Mouse (Mus musculus): ENCODE results near the gene Adra2b. TPM values are rescaled to one million over a fixed set of nuclear protein-coding genes. Genes with fewer than 3 reads are reported as not detected.

The Adra2b gene
- 0.62 and 0.68 TPM in 2 replicates for polyA plus RNA-seq (2015; fragmentation: Nextera tagmentation; extraction: Ambion mirVana)

DNA sequence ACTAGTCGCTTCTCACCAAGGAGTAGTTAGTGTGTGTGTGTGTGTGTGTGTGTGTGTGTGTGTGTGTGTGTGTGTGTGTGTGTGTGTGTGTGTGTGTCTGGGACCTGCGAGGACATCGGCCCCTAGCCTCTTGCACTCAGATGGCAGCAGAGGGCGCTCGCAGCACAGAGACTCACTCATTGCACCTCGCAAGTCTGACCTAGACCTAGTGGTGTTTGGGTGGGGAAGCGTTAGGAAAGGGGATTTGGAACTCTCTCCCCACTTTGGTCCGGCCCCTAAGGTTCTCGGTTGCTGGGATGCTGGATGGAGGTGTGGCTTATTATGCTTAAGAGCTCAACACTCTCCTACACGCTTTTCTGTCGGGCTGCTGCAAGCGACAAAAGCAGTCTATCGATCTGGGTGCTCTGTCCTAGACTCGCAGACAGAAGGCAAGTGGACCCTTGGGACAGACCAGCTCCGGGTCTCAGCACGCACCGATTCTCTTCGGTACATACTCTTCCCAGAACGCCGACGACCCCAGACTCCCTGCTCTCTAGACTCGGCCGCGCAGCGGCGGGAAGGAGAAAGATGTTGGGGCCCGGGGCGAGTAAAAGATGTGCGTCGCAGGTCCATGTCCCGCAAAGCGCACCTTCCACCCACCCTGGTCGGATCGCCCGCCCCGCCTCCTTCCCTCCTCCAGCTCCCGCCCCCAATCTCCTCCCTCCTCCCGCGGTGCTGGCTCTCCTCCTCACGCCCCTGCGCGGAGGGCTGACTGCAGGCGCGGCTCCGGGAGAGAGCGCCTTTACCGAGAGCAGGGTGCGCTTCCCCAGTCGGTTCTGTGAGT is at the start of gene Adra2b:
TSS of gene Adra2b (plus strand) at position 750 of the 823 bp plus-strand sequence.
- no peaks in the 10 kb centered on the region for H3K36me3 ChIP-seq (ENCODE audit: control insufficient read depth, insufficient read depth)
- peak within 1 kb of the TSS; percentile 46 for H3K4me3 ChIP-seq (replicated peaks; ENCODE audit: low read length)
- peak within 1 kb of the TSS; percentile 76 for H3K4me2 ChIP-seq (ENCODE audit: low read length)
- H3K27me3 ChIP-seq (replicated peaks; ENCODE audit: control insufficient read depth, insufficient read depth, low read length), result peaks cover 63% of the 10 kb centered on the region
- H3K9me3 ChIP-seq (ENCODE audit: control insufficient read depth, low read length), result no peaks in the 10 kb centered on the region
- H3K4me1 ChIP-seq (replicated peaks; ENCODE audit: control insufficient read depth, insufficient read depth, low read length), result peaks cover 14% of the 10 kb centered on the region
- WGBS, result under 1% methylated on average over 41 of the region's 49 CpGs
- ATAC-seq, result peak; percentile 87
- no peak within 1 kb of the TSS for H3K27ac ChIP-seq (ENCODE audit: low read length)
- peak within 1 kb of the TSS; percentile 44 for H3K9ac ChIP-seq (replicated peaks; ENCODE audit: low read depth, low read length)

GRCm38 (mm10) chr2:127313878-127314277 is 49.1 kb upstream of the Adra2b start:
- Histone ChIP-seq H3K4me1 (replicated peaks; ENCODE audit: control insufficient read depth, insufficient read depth, low read length) (no peaks in the 10 kb centered on the region), H3K36me3 (ENCODE audit: control insufficient read depth, insufficient read depth) (no peaks in the 10 kb centered on the region), H3K4me3 (replicated peaks; ENCODE audit: low read length) (no peak overlapping the region), H3K9ac (replicated peaks; ENCODE audit: low read depth, low read length) (no peak overlapping the region), H3K4me2 (ENCODE audit: low read length) (no peak overlapping the region), H3K9me3 (ENCODE audit: control insufficient read depth, low read length) (no peaks in the 10 kb centered on the region), H3K27ac (ENCODE audit: low read length) (no peak overlapping the region), H3K27me3 (replicated peaks; ENCODE audit: control insufficient read depth, insufficient read depth, low read length) (no peaks in the 10 kb centered on the region)
- WGBS, result 44% methylated on average over 4 of the region's 4 CpGs
- no peak for ATAC-seq

GRCm38 (mm10) chr2:127314467-127315154 is 48.4 kb upstream of the Adra2b start:
- Histone ChIP-seq H3K9me3 (ENCODE audit: control insufficient read depth, low read length) (no peaks in the 10 kb centered on the region), H3K4me1 (replicated peaks; ENCODE audit: control insufficient read depth, insufficient read depth, low read length) (no peaks in the 10 kb centered on the region), H3K27me3 (replicated peaks; ENCODE audit: control insufficient read depth, insufficient read depth, low read length) (no peaks in the 10 kb centered on the region), H3K27ac (ENCODE audit: low read length) (no peak overlapping the region), H3K9ac (replicated peaks; ENCODE audit: low read depth, low read length) (no peak overlapping the region), H3K4me2 (ENCODE audit: low read length) (no peak overlapping the region), H3K36me3 (ENCODE audit: control insufficient read depth, insufficient read depth) (no peaks in the 10 kb centered on the region), H3K4me3 (replicated peaks; ENCODE audit: low read length) (no peak overlapping the region)
- no peak for ATAC-seq
- 79% methylated on average over 6 of the region's 6 CpGs for WGBS

DNA sequence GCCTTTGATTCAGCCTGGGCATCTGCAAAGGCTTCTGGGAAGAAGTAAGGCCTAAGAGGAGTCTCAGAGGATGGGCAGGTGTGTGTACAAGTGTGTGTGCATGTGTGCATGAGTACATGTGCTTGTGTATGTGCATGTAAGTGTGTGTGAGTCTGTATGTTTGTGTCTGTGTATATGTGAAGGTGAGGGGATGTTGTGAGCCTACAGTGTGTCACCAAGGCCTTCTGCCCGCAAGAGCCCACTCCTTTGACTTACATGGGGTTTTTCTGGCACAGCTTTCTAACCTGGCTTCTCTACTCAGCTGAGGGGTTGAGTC is 47.9 kb upstream of the Adra2b start:
- H3K4me3 ChIP-seq (replicated peaks; ENCODE audit: low read length), result no peak overlapping the region
- no peaks in the 10 kb centered on the region for H3K27me3 ChIP-seq (replicated peaks; ENCODE audit: control insufficient read depth, insufficient read depth, low read length)
- H3K4me2 ChIP-seq (ENCODE audit: low read length), result no peak overlapping the region
- H3K4me1 ChIP-seq (replicated peaks; ENCODE audit: control insufficient read depth, insufficient read depth, low read length), result no peaks in the 10 kb centered on the region
- no peak overlapping the region for H3K27ac ChIP-seq (ENCODE audit: low read length)
- H3K9ac ChIP-seq (replicated peaks; ENCODE audit: low read depth, low read length), result no peak overlapping the region
- WGBS, result 96% methylated on average over 1 of the region's 1 CpGs
- no peak for ATAC-seq
- H3K9me3 ChIP-seq (ENCODE audit: control insufficient read depth, low read length), result no peaks in the 10 kb centered on the region
- H3K36me3 ChIP-seq (ENCODE audit: control insufficient read depth, insufficient read depth), result no peaks in the 10 kb centered on the region

- Histone ChIP-seq H3K4me3 (replicated peaks; ENCODE audit: low read length) (no peak overlapping the region), H3K36me3 (ENCODE audit: control insufficient read depth, insufficient read depth) (no peaks in the 10 kb centered on the region), H3K27me3 (replicated peaks; ENCODE audit: control insufficient read depth, insufficient read depth, low read length) (no peaks in the 10 kb centered on the region), H3K9me3 (ENCODE audit: control insufficient read depth, low read length) (no peaks in the 10 kb centered on the region), H3K9ac (replicated peaks; ENCODE audit: low read depth, low read length) (no peak overlapping the region), H3K4me1 (replicated peaks; ENCODE audit: control insufficient read depth, insufficient read depth, low read length) (no peaks in the 10 kb centered on the region), H3K4me2 (ENCODE audit: low read length) (no peak overlapping the region), H3K27ac (ENCODE audit: low read length) (no peak overlapping the region)
- WGBS, result 66% methylated on average over 5 of the region's 5 CpGs
- ATAC-seq, result no peak
Observed at GRCm38 (mm10) chr2:127316431-127316830, 46.6 kb upstream of the Adra2b start.

DNA sequence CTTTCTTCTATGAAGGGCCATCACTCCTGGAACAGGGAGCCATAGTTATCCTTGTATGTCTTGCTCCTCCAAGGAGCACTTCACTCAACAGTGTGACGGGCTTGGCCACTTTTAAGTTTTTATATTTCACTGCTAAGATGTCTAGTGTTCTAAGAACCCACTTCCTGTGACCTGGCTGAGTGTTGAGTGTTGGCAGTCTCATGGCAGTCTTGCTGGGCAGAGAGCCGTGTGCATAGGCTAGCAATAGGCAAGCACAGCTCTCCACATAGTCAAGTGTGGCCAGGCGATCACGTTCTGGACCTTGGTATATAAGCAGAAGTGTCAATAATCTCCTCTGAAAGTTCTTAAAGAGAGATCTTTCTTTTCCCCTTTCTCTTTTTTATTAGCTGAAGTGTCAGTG is 44.9 kb upstream of the Adra2b start:
- Histone ChIP-seq H3K9me3 (ENCODE audit: control insufficient read depth, low read length) (no peaks in the 10 kb centered on the region), H3K9ac (replicated peaks; ENCODE audit: low read depth, low read length) (no peak overlapping the region), H3K27me3 (replicated peaks; ENCODE audit: control insufficient read depth, insufficient read depth, low read length) (no peaks in the 10 kb centered on the region), H3K27ac (ENCODE audit: low read length) (no peak overlapping the region), H3K36me3 (ENCODE audit: control insufficient read depth, insufficient read depth) (no peaks in the 10 kb centered on the region), H3K4me2 (ENCODE audit: low read length) (no peak overlapping the region), H3K4me3 (replicated peaks; ENCODE audit: low read length) (no peak overlapping the region), H3K4me1 (replicated peaks; ENCODE audit: control insufficient read depth, insufficient read depth, low read length) (no peaks in the 10 kb centered on the region)
- 90% methylated on average over 4 of the region's 4 CpGs for WGBS
- no peak for ATAC-seq

- Histone ChIP-seq H3K4me2 (ENCODE audit: low read length) (no peak overlapping the region), H3K9ac (replicated peaks; ENCODE audit: low read depth, low read length) (no peak overlapping the region), H3K9me3 (ENCODE audit: control insufficient read depth, low read length) (no peaks in the 10 kb centered on the region), H3K27ac (ENCODE audit: low read length) (no peak overlapping the region), H3K4me3 (replicated peaks; ENCODE audit: low read length) (no peak overlapping the region), H3K36me3 (ENCODE audit: control insufficient read depth, insufficient read depth) (no peaks in the 10 kb centered on the region), H3K27me3 (replicated peaks; ENCODE audit: control insufficient read depth, insufficient read depth, low read length) (no peaks in the 10 kb centered on the region), H3K4me1 (replicated peaks; ENCODE audit: control insufficient read depth, insufficient read depth, low read length) (no peaks in the 10 kb centered on the region)
- ATAC-seq, result no peak
- 82% methylated on average over 4 of the region's 4 CpGs for WGBS
Observed at GRCm38 (mm10) chr2:127319071-127319470, 43.9 kb upstream of the Adra2b start.

- no peaks in the 10 kb centered on the region for H3K27me3 ChIP-seq (replicated peaks; ENCODE audit: control insufficient read depth, insufficient read depth, low read length)
- no peaks in the 10 kb centered on the region for H3K36me3 ChIP-seq (ENCODE audit: control insufficient read depth, insufficient read depth)
- no peaks in the 10 kb centered on the region for H3K4me1 ChIP-seq (replicated peaks; ENCODE audit: control insufficient read depth, insufficient read depth, low read length)
- no peak overlapping the region for H3K27ac ChIP-seq (ENCODE audit: low read length)
- no peak overlapping the region for H3K4me2 ChIP-seq (ENCODE audit: low read length)
- ATAC-seq, result no peak
- no peaks in the 10 kb centered on the region for H3K9me3 ChIP-seq (ENCODE audit: control insufficient read depth, low read length)
- WGBS, result 84% methylated on average over 6 of the region's 6 CpGs
- no peak overlapping the region for H3K4me3 ChIP-seq (replicated peaks; ENCODE audit: low read length)
- H3K9ac ChIP-seq (replicated peaks; ENCODE audit: low read depth, low read length), result no peak overlapping the region
Observed at GRCm38 (mm10) chr2:127322671-127323285, 40.2 kb upstream of the Adra2b start.

DNA sequence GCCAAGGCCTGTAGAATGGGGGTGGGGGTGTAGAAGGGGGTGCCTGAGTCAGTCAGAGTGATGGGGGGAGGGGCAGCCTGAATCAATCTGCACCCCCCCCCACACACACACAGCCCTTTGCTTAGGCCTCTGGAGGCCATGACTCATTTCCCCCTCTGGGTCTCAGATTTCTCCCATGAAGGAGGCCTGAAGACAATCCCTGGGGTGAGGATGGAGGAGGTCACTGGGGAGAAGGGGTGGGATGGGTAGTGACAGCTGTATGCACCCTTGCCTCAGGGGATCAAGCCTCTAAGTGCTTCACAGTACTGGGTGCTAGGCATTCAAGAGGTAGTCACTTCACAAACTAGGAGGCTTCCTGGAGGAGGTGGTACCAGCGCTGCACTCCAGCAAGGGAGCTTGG is 39.3 kb upstream of the Adra2b start:
- WGBS, result 86% methylated on average over 1 of the region's 1 CpGs

More for the DNA sequence above, 39.3 kb upstream of the Adra2b start:
- H3K9me3 ChIP-seq (ENCODE audit: control insufficient read depth, low read length), result no peaks in the 10 kb centered on the region
- no peak overlapping the region for H3K9ac ChIP-seq (replicated peaks; ENCODE audit: low read depth, low read length)
- H3K27me3 ChIP-seq (replicated peaks; ENCODE audit: control insufficient read depth, insufficient read depth, low read length), result no peaks in the 10 kb centered on the region
- no peaks in the 10 kb centered on the region for H3K4me1 ChIP-seq (replicated peaks; ENCODE audit: control insufficient read depth, insufficient read depth, low read length)
- H3K4me2 ChIP-seq (ENCODE audit: low read length), result no peak overlapping the region
- no peak for ATAC-seq
- H3K27ac ChIP-seq (ENCODE audit: low read length), result no peak overlapping the region
- no peak overlapping the region for H3K4me3 ChIP-seq (replicated peaks; ENCODE audit: low read length)
- no peaks in the 10 kb centered on the region for H3K36me3 ChIP-seq (ENCODE audit: control insufficient read depth, insufficient read depth)

Data from forebrain, embryonic 16.5 days (tissue).